Mouse (Mus musculus): ENCODE measurements around the gene Lin52.

Lin52 gene

DNA sequence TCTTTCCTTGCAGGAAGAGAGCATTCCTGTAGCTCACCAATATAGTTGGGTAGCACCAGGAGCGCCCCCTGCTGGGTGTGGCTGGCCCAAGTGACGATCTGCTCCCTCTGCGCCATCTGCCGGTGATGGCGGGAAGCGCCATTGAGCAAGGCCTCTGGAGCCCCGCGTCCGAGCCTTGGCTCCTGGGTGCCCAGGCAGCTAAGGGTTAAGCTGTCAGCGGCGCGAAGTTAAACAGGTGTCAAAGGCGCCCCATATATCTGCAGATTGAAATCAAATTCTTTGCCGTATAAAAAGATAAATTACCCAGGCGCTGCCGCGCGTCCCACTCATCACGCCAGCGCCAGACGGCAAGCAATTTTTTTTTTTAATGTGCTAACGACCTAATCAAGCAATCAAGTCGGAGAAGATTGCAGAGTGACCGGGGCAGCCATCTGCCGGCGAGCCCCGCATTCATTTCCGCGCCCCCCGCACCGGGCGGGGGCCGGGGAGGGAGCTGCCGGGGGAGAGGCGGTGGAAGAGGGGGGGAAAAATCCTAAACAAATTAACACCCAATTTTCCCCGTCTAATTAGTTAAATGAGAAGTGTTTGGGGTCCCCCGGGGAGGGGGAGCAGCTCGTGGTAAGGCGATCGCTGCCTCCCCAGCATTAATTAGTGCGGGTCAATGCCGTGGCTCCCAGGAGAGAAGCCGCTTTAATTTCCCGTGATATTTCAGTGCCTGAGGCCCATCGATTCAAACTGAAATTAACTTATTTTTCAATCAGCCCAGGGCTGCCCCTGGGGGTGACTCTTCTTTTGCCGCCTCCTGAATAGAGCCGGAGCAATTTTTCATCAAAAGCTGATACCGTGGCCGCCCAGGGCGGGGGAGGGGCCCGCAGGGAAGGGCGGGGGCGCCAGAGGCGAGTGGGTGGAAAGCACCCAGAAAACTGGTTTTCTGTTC, 138.9 kb downstream of the Lin52 start:
- in situ Hi-C loops (cut with MboI, MseI), result loop anchor here (10.0 kb wide), 1 partner anchor 1385 kb away; no protein-coding TSS in a partner anchor
